Mouse (Mus musculus) cerebellum, postnatal 25 days (tissue): Measurements from ENCODE around the gene Cluh.

ENCODE experiments used
- DNase-seq, 2 experiments: peaks; one replicate each; pipeline ENCODE4 v3.0.0; 2021; ENCODE audit warnings: mixed read lengths in 2 of 2

The Cluh gene

GRCm38 (mm10) chr11:74648676-74649075, 619 bp upstream of the Cluh start:
- no peak for DNase-seq

GRCm38 (mm10) chr11:74649647-74650551, 604 bp downstream of the Cluh start:
- DNase-seq, result peak in 1 of 2 experiments; percentile 67

- DNase-seq, result no peak
Observed at GRCm38 (mm10) chr11:74650576-74651100, 1.3 kb downstream of the Cluh start.

GRCm38 (mm10) chr11:74652791-74653191, 3.5 kb downstream of the Cluh start:
- peak; percentile 60 to 67 for DNase-seq

GRCm38 (mm10) chr11:74653385-74653784, 4.1 kb downstream of the Cluh start:
- no peak for DNase-seq

GRCm38 (mm10) chr11:74655941-74656340, 6.6 kb downstream of the Cluh start:
- DNase-seq, result no peak

GRCm38 (mm10) chr11:74660336-74660735, 11.0 kb downstream of the Cluh start:
- no peak for DNase-seq

- no peak for DNase-seq
Observed at GRCm38 (mm10) chr11:74661641-74662040, 12.3 kb downstream of the Cluh start.

GRCm38 (mm10) chr11:74662221-74662620, 12.9 kb downstream of the Cluh start:
- DNase-seq, result no peak

GRCm38 (mm10) chr11:74664279-74664678, 15.0 kb downstream of the Cluh start:
- DNase-seq, result peak in 1 of 2 experiments; percentile 1

GRCm38 (mm10) chr11:74664906-74665305, 15.6 kb downstream of the Cluh start:
- DNase-seq, result peak; percentile 4 to 5

- peak; percentile 2 to 3 for DNase-seq
Observed at GRCm38 (mm10) chr11:74665631-74666283, 16.5 kb downstream of the Cluh start.

- peak in 1 of 2 experiments; percentile 4 for DNase-seq
Observed at GRCm38 (mm10) chr11:74666284-74666652, 17.0 kb downstream of the Cluh start.

- peak in 1 of 2 experiments; percentile 6 for DNase-seq
Observed at GRCm38 (mm10) chr11:74666776-74667581, 17.7 kb downstream of the Cluh start.

GRCm38 (mm10) chr11:74667582-74668010, 18.3 kb downstream of the Cluh start:
- DNase-seq, result peak in 1 of 2 experiments; percentile 4

- peak in 1 of 2 experiments; percentile 5 for DNase-seq
Observed at GRCm38 (mm10) chr11:74668466-74668865, 19.2 kb downstream of the Cluh start.

GRCm38 (mm10) chr11:74668971-74669370, 19.7 kb downstream of the Cluh start:
- DNase-seq, result no peak

GRCm38 (mm10) chr11:74670151-74670550, 20.9 kb downstream of the Cluh start:
- DNase-seq, result peak in 1 of 2 experiments; percentile 8

- peak in 1 of 2 experiments; percentile 4 for DNase-seq
Observed at GRCm38 (mm10) chr11:74671013-74671412, 21.7 kb downstream of the Cluh start.

- no peak for DNase-seq
Observed at GRCm38 (mm10) chr11:74671839-74672238, 22.5 kb downstream of the Cluh start.

GRCm38 (mm10) chr11:74672901-74673513, 23.7 kb downstream of the Cluh start:
- peak in 1 of 2 experiments; percentile 6 for DNase-seq

GRCm38 (mm10) chr11:74673561-74673960, 24.3 kb downstream of the Cluh start:
- peak in 1 of 2 experiments; percentile 5 for DNase-seq
